Mouse (Mus musculus) midbrain, embryonic 14.5 days (tissue): ENCODE data around the gene Pip5k1b. TPM values are rescaled to one million over a fixed set of nuclear protein-coding genes. Genes with fewer than 3 reads are reported as not detected.
A peak's percentile ranks its signal among the peaks of the same experiment; 100 is the strongest.

ENCODE experiments used
- ATAC-seq: fragments of 200-750 bp; cut with Nextera tagmentation; 2 replicates; pipeline ENCODE4 v1.8.0; 2017; ENCODE audit warnings: moderate number of reproducible peaks, moderate library complexity; ENCODE audit not compliant: low FRiP score, low TSS enrichment
- DNase-seq: peaks from one replicate; pipeline ENCODE4 v3.0.0-alpha.2; 2015
- H3K27ac ChIP-seq: fragments of 300-500 bp; sonication (generic); replicated peaks from 2 replicates; pipeline ENCODE4 v1.5.1; 2014; ENCODE audit warnings: mild to moderate bottlenecking, low read depth, low read length, moderate library complexity
- H3K27me3 ChIP-seq: fragments of 300-500 bp; sonication (generic); 2 replicates; pipeline ENCODE4 v1.6.1; 2014; ENCODE audit warnings: low read length, control low read depth, mixed read lengths; ENCODE audit not compliant: control insufficient read depth, insufficient read depth
- H3K36me3 ChIP-seq: fragments of 300-500 bp; sonication (generic); 2 replicates; pipeline ENCODE4 v1.6.1; 2014; ENCODE audit warnings: low read length, control low read depth; ENCODE audit not compliant: control insufficient read depth, insufficient read depth
- H3K4me1 ChIP-seq: fragments of 300-500 bp; sonication (generic); 2 replicates; pipeline ENCODE4 v1.6.1; 2014; ENCODE audit warnings: mild to moderate bottlenecking, antibody characterized with exemption, low read length, control low read depth; ENCODE audit not compliant: control insufficient read depth, insufficient read depth
- H3K4me2 ChIP-seq: fragments of 300-500 bp; sonication (generic); 2 replicates; pipeline ENCODE4 v1.6.1; 2014; ENCODE audit warnings: mild to moderate bottlenecking, low read length, moderate library complexity
- H3K4me3 ChIP-seq: fragments of 300-500 bp; sonication (generic); replicated peaks from 2 replicates; pipeline ENCODE4 v1.5.1; 2014; ENCODE audit warnings: low read depth, low read length
- H3K9ac ChIP-seq: fragments of 300-500 bp; sonication (generic); replicated peaks from 2 replicates; pipeline ENCODE4 v1.6.1; 2014; ENCODE audit warnings: mild to moderate bottlenecking, low read length, moderate library complexity
- H3K9me3 ChIP-seq: fragments of 300-500 bp; sonication (generic); 2 replicates; pipeline ENCODE4 v1.6.1; 2016; ENCODE audit warnings: low read length, control low read depth, mixed read lengths; ENCODE audit not compliant: control insufficient read depth
- WGBS: fragments of 180-500 bp; shearing (Covaris S2); extraction: QIAGEN DNeasy Blood & Tissue Kit; methylation state at CpG from one replicate; pipeline ENCODE4 v1.1.7; 2014; 5-methylcytosine and 5-hydroxymethylcytosine counted together
- polyA plus RNA-seq: library from polyadenylated mRNA; unstranded; fragments of >200 nt; fragmentation: Nextera tagmentation; extraction: Ambion mirVana; gene quantifications from 2 replicates; pipeline ENCODE4 v1.2.1, GENCODE M21; 2014

Pip5k1b gene
- polyA plus RNA-seq, 1 experiment from 2014 or later = 2.1 TPM

DNA sequence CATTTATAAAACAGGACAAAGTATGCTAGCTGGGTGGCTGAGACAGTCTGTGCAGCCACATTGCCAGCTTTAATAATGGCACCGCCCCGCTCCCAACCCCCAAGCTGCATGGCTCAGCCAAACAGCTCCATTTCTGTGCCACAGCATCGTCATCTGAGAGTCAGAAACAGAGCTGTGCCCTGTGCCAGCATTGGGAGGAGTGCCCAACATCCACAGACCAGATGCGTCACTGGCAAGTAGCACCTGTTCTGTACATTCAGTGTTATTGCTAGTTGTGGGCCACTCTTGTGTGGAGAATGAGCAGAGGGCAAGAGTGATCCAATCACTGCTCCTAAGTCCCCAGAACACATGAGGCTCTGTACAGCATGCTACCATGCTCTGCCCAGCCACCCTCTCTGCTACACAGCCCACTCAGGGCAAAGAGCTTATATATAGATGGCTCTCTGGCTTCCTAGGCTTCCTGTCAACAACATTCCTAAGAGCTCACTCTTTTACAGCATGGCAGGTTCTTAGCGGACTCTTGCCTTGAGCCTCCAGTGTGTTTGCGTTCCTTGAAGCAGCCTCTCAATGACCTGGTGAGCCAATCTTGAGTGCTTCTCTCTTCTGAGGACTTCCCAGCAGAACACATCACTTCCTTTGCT, 99.0 kb downstream of the Pip5k1b start:
- ATAC-seq (no peak), DNase-seq (no peak)
- no peak overlapping the region for H3K27ac ChIP-seq
- 97% methylated on average over 6 of the region's 6 CpGs for WGBS
- H3K4me2 ChIP-seq = no peak overlapping the region
- H3K9ac ChIP-seq = no peak overlapping the region
- peaks cover 7% of the 10 kb centered on the region; the same call in 1 of the 2 replicates for H3K4me1 ChIP-seq
- no peak overlapping the region for H3K4me3 ChIP-seq
- H3K9me3 ChIP-seq = no peaks in the 10 kb centered on the region
- no peaks in the 10 kb centered on the region for H3K27me3 ChIP-seq
- no peaks in the 10 kb centered on the region for H3K36me3 ChIP-seq

DNA sequence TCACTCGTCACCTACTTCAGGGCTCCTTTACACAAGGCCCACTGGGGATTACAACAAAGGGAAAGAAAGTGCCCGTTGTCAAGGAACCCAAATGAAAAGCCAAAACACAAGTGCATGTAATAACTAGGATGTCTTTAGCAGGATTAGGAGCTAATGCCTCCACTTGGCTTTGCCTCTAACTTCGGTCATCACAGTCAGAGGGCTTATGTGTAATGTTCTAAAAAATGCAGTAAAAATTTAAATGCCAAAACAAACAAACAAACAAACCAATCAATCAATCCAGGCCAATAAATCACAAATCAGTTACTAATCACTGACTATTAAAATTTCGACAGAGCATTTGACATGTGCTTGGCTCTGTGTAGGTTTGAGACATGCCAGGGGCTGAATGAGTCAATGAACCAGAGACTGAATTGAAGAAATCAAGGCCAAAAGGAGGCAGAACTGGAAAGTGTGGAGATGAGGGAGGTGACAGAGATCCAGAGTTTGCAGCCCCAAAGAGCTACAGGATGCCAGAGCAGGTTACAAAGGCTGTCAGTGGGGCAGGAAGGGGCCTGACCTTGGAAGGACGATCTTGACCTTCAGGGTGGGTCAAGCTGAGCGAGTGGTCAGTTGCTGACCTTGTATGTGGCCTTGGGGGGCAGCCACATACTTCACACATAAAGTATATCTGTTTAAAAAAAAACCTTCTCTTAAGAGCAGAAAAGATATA, 100.3 kb downstream of the Pip5k1b start:
- DNase-seq (no peak), ATAC-seq (no peak)
- Histone ChIP-seq H3K9ac (no peak overlapping the region), H3K36me3 (no peaks in the 10 kb centered on the region), H3K27me3 (no peaks in the 10 kb centered on the region), H3K27ac (no peak overlapping the region), H3K4me2 (no peak overlapping the region), H3K4me1 (peaks cover 7% of the 10 kb centered on the region; the same call in 1 of the 2 replicates), H3K4me3 (no peak overlapping the region), H3K9me3 (no peaks in the 10 kb centered on the region)
- WGBS = 77% methylated on average over 6 of the region's 6 CpGs

DNA sequence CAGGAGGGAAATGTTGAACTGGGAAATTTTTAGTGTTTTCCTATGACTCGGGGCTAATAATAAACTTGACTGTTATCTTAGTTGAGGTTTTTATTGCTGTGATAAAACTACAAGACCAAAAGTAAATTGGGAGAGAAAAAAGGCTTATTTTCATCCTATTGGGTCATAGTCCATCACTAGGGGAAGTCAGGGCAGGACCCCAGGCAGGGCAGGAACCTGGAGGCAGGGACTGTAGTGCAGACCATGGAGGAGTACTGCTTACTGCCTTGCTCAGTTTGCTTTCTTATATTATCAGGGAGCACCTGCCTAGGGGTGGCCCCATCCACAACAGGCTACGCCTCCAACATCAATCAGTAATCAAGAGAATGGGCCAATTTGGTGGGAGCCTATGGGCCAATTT, 101.2 kb downstream of the Pip5k1b start:
- H3K27ac ChIP-seq = no peak overlapping the region
- ATAC-seq = no peak
- WGBS = 91% methylated on average over 2 of the region's 2 CpGs
- H3K36me3 ChIP-seq = no peaks in the 10 kb centered on the region
- H3K27me3 ChIP-seq = no peaks in the 10 kb centered on the region
- no peaks in the 10 kb centered on the region for H3K9me3 ChIP-seq
- peaks cover 7% of the 10 kb centered on the region; the same call in 1 of the 2 replicates for H3K4me1 ChIP-seq
- no peak overlapping the region for H3K4me3 ChIP-seq
- no peak overlapping the region for H3K9ac ChIP-seq
- no peak for DNase-seq
- no peak overlapping the region for H3K4me2 ChIP-seq

DNA sequence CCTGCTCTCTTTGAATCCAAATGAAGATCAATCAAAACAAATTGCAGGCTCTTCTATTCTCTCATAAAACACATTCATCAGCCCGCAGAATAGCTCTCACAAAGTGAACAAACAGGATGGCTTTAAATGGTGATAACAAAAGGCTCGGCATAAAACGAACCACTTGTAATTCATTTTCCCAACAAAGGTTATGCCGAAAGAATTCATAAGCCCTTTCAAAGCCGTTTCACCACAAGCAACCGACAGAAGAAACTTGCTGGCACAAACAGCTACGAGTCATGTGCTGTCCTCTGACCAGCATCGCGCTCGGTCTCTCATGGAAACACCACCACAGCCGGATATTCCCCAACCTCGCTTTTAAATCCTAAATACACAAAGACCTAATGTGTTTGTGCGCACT, 102.3 kb downstream of the Pip5k1b start:
- H3K36me3 ChIP-seq = no peaks in the 10 kb centered on the region
- 15% methylated on average over 13 of the region's 13 CpGs for WGBS
- no peaks in the 10 kb centered on the region for H3K27me3 ChIP-seq
- ATAC-seq (no peak), DNase-seq (peak; percentile 69)
- peak overlapping the region; percentile 4; the same call in 1 of the 2 replicates for H3K4me3 ChIP-seq
- H3K9ac ChIP-seq = no peak overlapping the region
- H3K4me1 ChIP-seq = peaks cover 7% of the 10 kb centered on the region; the same call in 1 of the 2 replicates
- H3K27ac ChIP-seq = 0 out of 2 replicates have a peak overlapping the region, but pooled peaks have one; percentile 45
- peak overlapping the region; percentile 46 for H3K4me2 ChIP-seq
- H3K9me3 ChIP-seq = no peaks in the 10 kb centered on the region

DNA sequence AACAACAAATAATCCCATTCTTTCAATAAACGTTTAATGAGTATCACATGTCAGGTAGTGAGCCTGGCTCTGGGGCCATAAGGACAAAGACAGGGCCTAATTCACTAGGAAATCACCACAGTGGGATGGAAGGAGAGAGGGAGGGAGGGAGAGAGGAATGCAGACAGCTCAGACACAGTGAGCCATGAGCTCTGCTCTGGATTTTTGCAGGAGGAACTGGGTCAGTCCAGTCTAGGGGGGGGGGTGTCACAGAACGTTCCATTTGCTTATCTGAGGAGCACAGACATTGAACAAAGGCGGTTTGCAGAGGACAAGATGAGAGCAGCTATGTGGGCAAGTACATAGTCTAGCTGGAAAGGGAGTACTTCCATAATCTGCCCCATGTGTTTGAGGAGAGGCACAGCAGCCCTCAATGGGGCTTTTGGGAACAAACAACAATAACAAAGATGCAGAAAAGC, 103.2 kb downstream of the Pip5k1b start:
- no peaks in the 10 kb centered on the region for H3K27me3 ChIP-seq
- DNase-seq = peak; percentile 40
- no peaks in the 10 kb centered on the region for H3K36me3 ChIP-seq
- WGBS = 26% methylated on average over 3 of the region's 3 CpGs
- no peak overlapping the region for H3K9ac ChIP-seq
- ATAC-seq = peak; percentile 40; the same call in 1 of the 2 replicates
- peak overlapping the region; percentile 39; the same call in 1 of the 2 replicates for H3K27ac ChIP-seq
- H3K4me3 ChIP-seq = no peak overlapping the region
- no peak overlapping the region for H3K4me2 ChIP-seq
- H3K9me3 ChIP-seq = no peaks in the 10 kb centered on the region
- H3K4me1 ChIP-seq = peaks cover 7% of the 10 kb centered on the region; the same call in 1 of the 2 replicates

DNA sequence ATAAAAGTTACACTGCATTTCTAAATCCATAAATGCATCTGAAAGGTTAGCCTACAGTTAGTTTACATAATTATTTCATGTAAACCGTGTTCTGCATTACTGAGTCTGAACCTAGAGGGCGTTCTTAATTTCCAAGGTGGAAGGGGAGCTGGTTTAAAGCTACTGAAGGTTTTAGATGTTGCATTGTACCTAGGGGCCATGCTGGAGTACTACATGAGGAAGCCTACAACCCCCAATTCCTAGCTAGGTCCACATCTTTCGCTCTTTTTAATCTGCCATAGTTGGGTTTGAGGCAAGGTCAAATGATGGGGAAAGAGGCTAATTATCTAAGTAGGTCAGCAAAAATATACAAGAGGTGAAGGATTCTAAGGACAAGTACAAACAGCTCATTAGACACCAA, 104.0 kb downstream of the Pip5k1b start:
- peak overlapping the region; percentile 39; the same call in 1 of the 2 replicates for H3K27ac ChIP-seq
- peaks cover 7% of the 10 kb centered on the region; the same call in 1 of the 2 replicates for H3K4me1 ChIP-seq
- H3K36me3 ChIP-seq = no peaks in the 10 kb centered on the region
- no peak overlapping the region for H3K4me2 ChIP-seq
- 92% methylated on average over 3 of the region's 3 CpGs for WGBS
- no peak overlapping the region for H3K4me3 ChIP-seq
- H3K9ac ChIP-seq = no peak overlapping the region
- H3K9me3 ChIP-seq = no peaks in the 10 kb centered on the region
- no peaks in the 10 kb centered on the region for H3K27me3 ChIP-seq
- no peak for ATAC-seq
- no peak for DNase-seq

DNA sequence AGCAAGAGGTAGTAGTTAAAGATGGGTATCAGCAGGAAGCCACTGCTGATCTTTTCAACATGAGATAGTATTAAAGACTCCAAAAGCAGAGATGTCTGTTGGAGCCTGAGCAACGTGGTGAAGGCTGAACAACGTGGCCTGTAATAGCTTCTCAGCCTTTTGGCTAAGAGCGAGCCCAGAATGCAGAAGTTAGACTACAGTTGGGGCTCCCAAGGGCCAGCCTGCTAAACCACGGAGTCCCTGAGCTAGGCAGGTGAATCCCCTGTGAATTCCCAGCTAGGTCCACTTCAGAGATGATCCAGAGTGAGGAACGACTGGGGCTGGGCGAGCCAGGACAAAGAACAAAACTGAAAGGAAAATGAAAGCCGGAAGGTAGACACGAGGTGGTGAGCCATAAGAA, 104.9 kb downstream of the Pip5k1b start:
- H3K9me3 ChIP-seq = no peaks in the 10 kb centered on the region
- DNase-seq (no peak), ATAC-seq (no peak)
- no peak overlapping the region for H3K27ac ChIP-seq
- peaks cover 7% of the 10 kb centered on the region; the same call in 1 of the 2 replicates for H3K4me1 ChIP-seq
- H3K9ac ChIP-seq = no peak overlapping the region
- WGBS = 95% methylated on average over 8 of the region's 8 CpGs
- H3K4me3 ChIP-seq = no peak overlapping the region
- H3K4me2 ChIP-seq = no peak overlapping the region
- H3K36me3 ChIP-seq = no peaks in the 10 kb centered on the region
- no peaks in the 10 kb centered on the region for H3K27me3 ChIP-seq

DNA sequence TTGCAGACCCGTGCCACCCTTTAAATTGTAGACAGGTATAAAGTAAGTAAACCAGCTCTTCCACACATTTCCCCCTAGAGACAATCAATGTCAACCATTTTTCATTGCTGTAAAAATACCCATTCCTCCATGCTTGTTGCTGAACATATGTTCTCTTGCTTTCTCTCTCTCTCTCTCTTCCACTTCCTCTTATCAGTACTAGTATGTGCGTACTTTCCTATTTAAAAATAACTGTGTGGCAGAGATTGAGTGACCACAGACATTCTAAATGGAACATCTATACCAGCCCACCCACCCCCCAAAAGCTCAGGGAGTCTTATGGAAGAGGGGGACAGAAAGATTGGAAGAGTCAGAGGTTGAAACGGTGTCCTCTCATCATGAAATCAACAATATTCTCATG, 111.3 kb downstream of the Pip5k1b start:
- Histone ChIP-seq H3K27me3 (no peaks in the 10 kb centered on the region), H3K36me3 (no peaks in the 10 kb centered on the region), H3K4me2 (no peak overlapping the region), H3K4me1 (no peaks in the 10 kb centered on the region), H3K27ac (no peak overlapping the region), H3K4me3 (no peak overlapping the region), H3K9me3 (no peaks in the 10 kb centered on the region), H3K9ac (no peak overlapping the region)
- WGBS = 93% methylated on average over 3 of the region's 3 CpGs
- DNase-seq = no peak
- no peak for ATAC-seq
